Mouse (Mus musculus) cortical plate, adult 2 months (tissue): ENCODE measurements around the gene Erbb4. TPM values are rescaled to one million over a fixed set of nuclear protein-coding genes. Genes with fewer than 3 reads are reported as not detected.

Experiments
- H3K27ac ChIP-seq: fragments of 200-500 bp; 2 replicates; pipeline ENCODE4 v1.5.1; 2012; ENCODE audit warnings: low read length, control low read depth, inconsistent platforms; ENCODE audit not compliant: insufficient read depth
- H3K4me1 ChIP-seq: fragments of 200-500 bp; 2 replicates; pipeline ENCODE4 v1.6.1; 2011; ENCODE audit warnings: low read length; ENCODE audit not compliant: control insufficient read depth, insufficient read depth
- H3K4me3 ChIP-seq: fragments of 200-500 bp; 2 replicates; pipeline ENCODE4 v1.5.1; 2011; ENCODE audit warnings: mild to moderate bottlenecking, low read length, control low read depth; ENCODE audit not compliant: insufficient read depth
- CTCF ChIP-seq: fragments of 200-500 bp; IDR thresholded peaks from 2 replicates; pipeline ENCODE4 v1.5.1; 2011; ENCODE audit warnings: mild to moderate bottlenecking, control low read depth, low read length; ENCODE audit not compliant: insufficient read depth; ENCODE audit errors: extremely low read depth
- POLR2A ChIP-seq: fragments of 200-500 bp; IDR thresholded peaks from 2 replicates; pipeline ENCODE4 v1.6.1; 2011; ENCODE audit warnings: mild to moderate bottlenecking, low read length, control low read depth; ENCODE audit not compliant: insufficient read depth; ENCODE audit errors: extremely low read depth
- polyA plus RNA-seq: library from polyadenylated mRNA; depleted of rRNA; stranded (reverse); fragments of >200 nt; gene quantifications from 2 replicates; pipeline ENCODE4 v1.2.3, GENCODE M21; 2012

The Erbb4 gene
- polyA plus RNA-seq, 1 experiment, result 11.4 TPM

GRCm38 (mm10) chr1:68047139-68047538, 1060.7 kb downstream of the Erbb4 start:
- Histone ChIP-seq H3K27ac (no peak overlapping the region), H3K4me1 (no peaks in the 10 kb centered on the region; the same call in 1 of the 2 replicates), H3K4me3 (no peak overlapping the region)
- TF ChIP-seq POLR2A (no peak), CTCF (no peak)

GRCm38 (mm10) chr1:68046551-68046970, 1061.3 kb downstream of the Erbb4 start:
- TF ChIP-seq CTCF (0 out of 2 replicates have a peak, but pooled peaks have one; percentile 18), POLR2A (no peak)
- H3K4me3 ChIP-seq, result peak overlapping the region; percentile 19; the same call in 1 of the 2 replicates
- H3K27ac ChIP-seq, result no peak overlapping the region
- H3K4me1 ChIP-seq, result no peaks in the 10 kb centered on the region; the same call in 1 of the 2 replicates

- Histone ChIP-seq H3K4me1 (no peaks in the 10 kb centered on the region), H3K4me3 (no peak overlapping the region), H3K27ac (no peak overlapping the region)
- no peak for TF ChIP-seq CTCF
- TF ChIP-seq POLR2A, result no peak
Measured at GRCm38 (mm10) chr1:68024086-68024940, 1083.5 kb downstream of the Erbb4 start.

DNA sequence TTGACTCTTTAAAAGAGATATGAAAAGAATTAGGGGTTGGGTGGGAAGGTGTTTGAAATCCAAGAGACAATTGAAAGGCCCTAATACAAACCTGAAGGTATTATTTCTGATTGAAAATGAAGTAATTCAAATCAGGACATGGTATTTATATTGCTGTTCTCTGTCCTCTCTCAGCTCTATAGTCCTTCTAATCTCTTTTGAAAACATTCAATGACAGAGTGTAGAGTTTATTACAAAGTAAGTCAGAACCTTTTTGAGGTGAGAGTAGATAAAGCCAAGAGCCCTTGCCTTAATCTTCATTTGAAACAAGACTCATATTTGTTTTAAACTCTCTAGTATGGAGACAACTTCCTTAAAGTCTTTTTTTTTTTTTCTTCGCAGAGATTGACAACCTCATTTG, 1087.8 kb downstream of the Erbb4 start:
- H3K4me3 ChIP-seq, result no peak overlapping the region
- TF ChIP-seq CTCF (no peak), POLR2A (no peak)
- H3K4me1 ChIP-seq, result no peaks in the 10 kb centered on the region
- no peak overlapping the region for H3K27ac ChIP-seq

DNA sequence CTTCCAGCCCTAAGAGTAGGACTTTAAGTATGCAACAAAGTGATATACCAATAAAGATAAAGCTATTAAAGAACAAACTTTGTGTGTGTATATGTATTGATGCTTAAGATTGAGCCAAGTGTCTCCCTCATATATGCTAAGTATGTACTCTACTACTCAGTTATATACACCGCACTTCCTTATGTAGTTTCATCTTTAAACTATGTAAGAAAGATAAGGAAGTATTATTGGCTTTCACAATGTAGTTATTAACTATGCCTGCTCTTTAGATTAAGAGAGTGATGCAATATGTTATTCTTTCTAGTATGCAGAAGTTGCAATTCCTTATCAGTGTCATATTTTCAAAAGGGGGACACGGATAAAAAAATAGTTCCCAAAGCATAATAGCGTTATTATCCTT, 1088.2 kb downstream of the Erbb4 start:
- H3K27ac ChIP-seq, result no peak overlapping the region
- no peaks in the 10 kb centered on the region for H3K4me1 ChIP-seq
- H3K4me3 ChIP-seq, result no peak overlapping the region
- no peak for TF ChIP-seq CTCF
- TF ChIP-seq POLR2A, result no peak
